Mouse (Mus musculus) myocyte (in vitro differentiated cells): ENCODE measurements at regions not wholly inside any gene's neighbourhood (a gene's known extent, or its start where the extent isn't known, plus 50 kb on each side); places are given as distances from the start of the nearest gene placed in this dataset.

Experiments
- E2F4 ChIP-seq: IDR thresholded peaks from one replicate; pipeline ENCODE4 v1.6.1; 2011; ENCODE audit warnings: mild to moderate bottlenecking, control low read depth, moderate library complexity; ENCODE audit not compliant: insufficient read depth
- MAX ChIP-seq: IDR thresholded peaks from one replicate; pipeline ENCODE4 v1.6.1; 2011; ENCODE audit warnings: low read depth, mild to moderate bottlenecking, control low read depth
- POLR2A ChIP-seq: IDR thresholded peaks from one replicate; pipeline ENCODE4 v1.6.1; 2011; ENCODE audit warnings: low read depth, mild to moderate bottlenecking, control low read depth, moderate library complexity; ENCODE audit not compliant: insufficient read length
- TCF3 ChIP-seq: IDR thresholded peaks from one replicate; pipeline ENCODE4 v1.6.1; 2011; ENCODE audit warnings: low read depth, control low read depth; ENCODE audit not compliant: insufficient read length

DNA sequence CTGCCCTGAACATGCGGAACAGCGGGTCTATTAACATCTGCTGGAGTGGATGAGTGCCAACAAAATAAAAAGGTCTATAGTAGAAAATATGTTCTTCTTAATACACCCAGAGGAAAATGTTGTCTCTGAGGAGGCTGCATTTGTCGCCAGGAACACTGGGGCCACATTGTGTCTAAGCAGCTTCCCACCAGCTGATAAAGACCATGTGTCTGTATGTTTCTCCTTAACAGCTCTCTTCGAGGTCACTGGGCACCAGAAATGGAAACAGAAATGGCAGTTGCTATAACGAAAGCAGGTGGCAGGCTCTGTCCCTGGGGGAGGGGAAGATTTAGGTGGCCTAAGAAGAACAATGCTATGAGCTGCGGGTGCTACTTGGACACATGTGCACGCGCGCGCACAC, 159.4 kb downstream of the Ly86 start:
- no peak for TF ChIP-seq POLR2A
- TF ChIP-seq E2F4 = no peak
- TF ChIP-seq MAX = no peak
- TF ChIP-seq TCF3 = no peak
